Mouse (Mus musculus) neutrophil, adult 65 days (primary cell): Measurements from ENCODE around the gene Sympk. TPM values are rescaled to one million over a fixed set of nuclear protein-coding genes. Genes with fewer than 3 reads are reported as not detected.

Source experiments
- total RNA-seq: library from RNA; stranded (reverse); gene quantifications from 2 replicates; pipeline ENCODE4 v1.2.4, GENCODE M21; 2023

Sympk gene
- 48.2 and 50.0 TPM in 2 replicates for total RNA-seq

DNA sequence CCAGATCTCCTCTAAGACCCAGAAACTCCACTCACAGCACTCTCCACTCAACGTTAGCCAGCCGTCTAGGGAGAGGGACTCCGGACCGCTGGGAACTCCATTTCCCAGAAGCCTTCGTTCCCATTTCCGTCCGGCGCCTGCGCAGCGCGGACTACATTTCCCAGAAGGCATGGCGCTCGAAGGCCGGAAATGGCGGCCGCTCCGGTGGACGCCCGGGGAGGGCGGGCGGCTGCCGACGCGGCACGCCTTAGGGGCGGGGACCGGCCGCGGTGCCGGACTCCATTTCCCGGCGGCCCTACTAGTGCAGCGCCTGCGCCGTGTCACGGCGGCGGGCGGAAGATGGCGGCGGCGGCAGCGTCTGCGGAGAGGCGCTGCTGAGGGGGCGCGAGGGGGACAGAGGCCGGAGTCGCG, at the start of gene Sympk:
Gene Sympk, plus strand, starts transcription at position 282 of the 411 bp plus-strand sequence.

DNA sequence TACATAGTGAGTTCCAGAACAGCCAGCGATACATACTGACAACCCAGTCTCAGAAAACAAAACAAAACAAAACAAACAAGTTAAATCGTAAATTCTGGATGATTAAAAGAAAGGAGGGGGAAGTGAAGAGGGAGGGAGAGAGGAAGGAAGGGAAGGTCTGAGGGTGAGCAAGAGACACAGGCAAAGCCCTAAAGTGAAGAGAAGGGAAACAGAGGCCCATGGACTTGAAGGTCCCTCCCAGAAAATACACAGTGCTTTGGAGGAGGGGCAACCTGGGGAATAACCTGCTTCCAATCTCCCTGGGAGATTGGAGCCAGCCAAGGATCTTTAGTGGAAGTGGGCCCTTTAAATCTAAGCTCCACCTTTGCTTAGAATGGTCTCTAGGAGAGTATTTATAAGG, 37.1 kb upstream of the Sympk start, which contains the start of gene Nanos2:
Gene Nanos2, plus strand, starts transcription at position 301 of the 400 bp plus-strand sequence.

DNA sequence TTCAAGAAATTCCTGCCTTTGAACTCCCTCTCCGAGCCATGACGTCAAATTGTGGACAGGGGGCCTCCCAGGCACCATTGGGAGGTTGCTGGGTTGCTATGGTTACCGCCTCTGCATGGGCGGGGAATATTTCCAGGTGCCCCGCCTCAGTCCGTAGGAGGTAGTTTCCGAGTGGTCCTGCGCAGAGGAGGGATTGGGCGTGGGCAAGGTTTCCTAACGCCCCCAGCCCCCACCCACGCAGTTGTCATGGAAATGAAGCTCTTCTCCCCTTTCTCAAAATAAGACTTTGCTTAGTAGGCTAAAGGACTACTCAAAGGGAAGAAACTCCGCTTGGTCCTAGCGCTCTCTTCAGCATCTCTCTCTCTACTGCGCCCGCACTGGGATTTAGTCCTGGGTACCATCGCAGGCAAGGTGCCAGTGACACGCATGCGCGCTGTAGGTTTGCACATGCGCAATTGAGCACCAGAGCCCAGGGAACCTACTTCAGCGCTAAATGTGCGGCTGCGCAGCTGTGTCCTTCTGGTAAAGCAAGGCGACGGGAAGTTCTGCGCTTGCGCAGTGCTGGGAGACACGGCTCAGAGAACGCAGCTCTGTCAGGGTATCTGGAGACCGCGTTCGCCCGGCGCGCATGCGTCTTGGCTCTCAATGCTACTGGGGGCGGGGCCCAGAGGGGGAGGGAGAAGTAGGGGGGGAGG, 33.4 kb upstream of the Sympk start, which contains the start of gene Mypop:
Gene Mypop, plus strand, starts transcription at position 645 of the 695 bp plus-strand sequence.

DNA sequence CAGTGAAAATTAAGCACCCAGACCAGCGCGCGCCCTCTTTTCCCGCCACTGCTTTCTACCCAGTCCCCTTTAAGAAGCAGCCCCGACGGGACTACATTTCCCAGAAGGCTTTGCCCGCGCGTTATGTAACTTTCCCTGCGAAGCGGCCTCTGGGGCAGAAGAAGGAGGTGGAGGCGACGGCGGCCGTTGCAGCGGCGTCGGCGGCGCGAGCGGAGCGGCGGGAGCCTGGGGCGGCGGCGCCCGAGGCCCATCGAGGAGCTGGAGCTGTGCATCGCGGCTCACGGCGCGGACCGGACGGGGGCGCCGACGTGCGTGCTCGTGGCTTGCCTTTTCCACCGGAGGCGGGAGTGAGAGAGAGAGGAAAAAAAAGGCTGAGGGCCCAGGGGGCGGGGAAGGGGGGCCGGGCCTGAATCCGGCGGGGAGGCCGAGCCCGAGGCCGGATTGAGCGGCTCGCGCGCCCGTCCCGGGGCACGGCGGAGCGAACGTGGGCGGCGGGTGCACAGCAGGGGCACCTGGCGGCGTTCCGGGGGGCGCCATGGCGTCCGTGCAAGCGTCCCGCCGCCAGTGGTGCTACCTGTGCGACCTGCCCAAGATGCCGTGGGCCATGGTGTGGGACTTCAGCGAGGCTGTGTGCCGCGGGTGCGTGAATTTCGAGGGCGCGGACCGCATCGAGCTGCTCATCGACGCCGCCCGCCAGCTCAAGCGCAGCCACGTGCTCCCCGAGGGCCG, 20.1 kb upstream of the Sympk start, which contains the start of gene Irf2bp1:
Gene Irf2bp1, plus strand, starts transcription at position 143 of the 729 bp plus-strand sequence.

DNA sequence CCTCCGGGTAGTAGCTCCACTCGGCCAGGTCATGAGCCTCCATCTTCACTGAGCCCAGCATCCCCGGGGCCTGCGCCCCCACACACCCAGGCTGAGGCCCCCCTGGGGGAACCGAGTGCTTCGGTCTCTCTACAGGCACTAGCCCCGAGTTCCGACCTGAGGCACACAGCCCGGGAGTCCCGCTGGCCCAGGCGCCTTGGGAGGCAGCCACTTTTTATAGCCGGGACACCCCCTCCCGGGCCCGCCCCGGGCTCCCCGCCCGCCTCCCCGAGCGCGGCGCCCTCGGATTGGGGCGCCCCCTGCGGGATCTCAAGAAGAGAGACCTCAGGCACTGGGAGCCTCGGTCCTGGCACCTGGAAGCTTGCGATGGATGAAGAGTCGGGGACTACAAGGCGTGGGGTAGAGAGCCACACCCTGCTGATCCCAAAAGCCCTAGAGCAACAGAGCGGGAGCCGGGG, 791 bp upstream of the Sympk start, which contains the start of gene Foxa3:
Gene Foxa3, minus strand, starts transcription at position 182 of the 458 bp plus-strand sequence.

DNA sequence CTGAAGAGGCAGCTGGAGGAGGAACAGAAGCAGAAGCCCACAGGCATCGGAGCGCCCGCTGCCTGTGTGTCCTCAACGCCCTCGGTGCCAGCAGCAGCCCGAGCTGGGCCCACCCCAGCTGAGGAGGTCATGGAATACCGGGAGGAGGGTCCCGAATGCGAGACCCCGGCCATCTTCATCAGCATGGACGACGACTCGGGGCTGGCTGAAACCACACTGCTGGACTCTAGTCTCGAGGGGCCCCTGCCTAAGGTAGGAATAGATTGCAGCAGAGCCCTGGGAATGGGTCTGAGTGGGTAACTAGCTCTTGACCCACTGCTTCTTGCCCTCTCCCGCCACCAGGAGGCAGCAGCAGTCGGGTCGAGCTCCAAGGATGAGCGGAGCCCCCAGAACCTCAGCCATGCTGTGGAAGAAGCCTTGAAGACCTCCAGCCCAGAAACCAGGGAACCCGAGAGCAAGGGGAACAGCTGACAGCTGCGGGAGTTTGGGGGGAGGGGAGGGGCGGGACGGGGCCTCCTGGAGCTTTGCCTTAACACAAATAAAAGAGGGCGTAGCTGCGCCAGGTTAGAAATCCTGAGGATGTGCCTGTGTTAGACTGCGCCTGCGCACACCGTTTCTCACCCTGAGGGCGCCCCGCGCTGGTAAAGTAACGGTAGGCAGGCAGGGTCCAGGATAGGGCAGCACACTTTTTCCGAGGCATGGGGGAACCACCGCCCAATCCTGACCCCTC, 30.0 kb downstream of the Sympk start, which contains the start of gene Rsph6a:
Gene Rsph6a, plus strand, starts transcription at position 644 of the 730 bp plus-strand sequence.

DNA sequence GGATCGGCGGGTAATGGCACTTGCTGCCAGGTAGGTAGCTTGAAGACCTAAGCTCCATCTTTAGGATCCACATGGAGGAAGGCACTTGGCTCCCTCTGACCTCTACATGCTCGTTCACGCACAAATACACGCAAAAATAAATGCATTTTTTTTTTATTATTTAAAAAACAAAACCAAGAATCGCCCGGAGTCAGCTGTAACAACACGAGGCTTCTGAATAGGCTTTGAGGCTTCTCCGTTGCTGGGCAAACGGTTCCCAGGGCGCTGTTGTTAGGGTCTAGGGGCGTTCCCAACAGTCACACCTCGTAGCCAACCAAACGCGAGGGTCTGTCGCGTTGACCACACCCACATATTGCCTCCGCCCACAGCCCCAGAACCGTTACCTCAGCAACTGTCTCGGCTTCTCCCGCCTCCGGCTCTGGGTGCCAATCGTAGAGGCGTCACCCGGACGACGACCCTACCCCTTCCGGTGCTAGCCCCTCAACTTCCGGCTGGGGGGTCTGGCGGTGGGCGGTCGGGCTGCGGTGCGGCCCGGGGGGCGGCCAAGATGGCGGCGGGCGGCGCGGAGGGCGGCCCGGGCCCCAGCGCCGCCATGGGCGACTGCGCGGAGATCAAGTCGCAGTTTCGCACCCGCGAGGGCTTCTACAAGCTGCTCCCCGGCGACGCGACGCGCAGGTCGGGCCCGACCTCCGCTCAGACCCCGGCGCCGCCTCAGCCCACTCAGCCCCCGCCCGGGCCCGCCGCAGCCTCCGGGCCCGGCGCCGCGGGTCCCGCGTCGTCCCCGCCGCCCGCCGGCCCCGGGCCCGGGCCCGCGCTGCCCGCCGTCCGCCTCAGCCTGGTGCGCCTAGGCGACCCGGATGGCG, 51.8 kb downstream of the Sympk start, which contains the start of gene Dmwd:
Gene Dmwd, plus strand, starts transcription at position 505 of the 863 bp plus-strand sequence.

DNA sequence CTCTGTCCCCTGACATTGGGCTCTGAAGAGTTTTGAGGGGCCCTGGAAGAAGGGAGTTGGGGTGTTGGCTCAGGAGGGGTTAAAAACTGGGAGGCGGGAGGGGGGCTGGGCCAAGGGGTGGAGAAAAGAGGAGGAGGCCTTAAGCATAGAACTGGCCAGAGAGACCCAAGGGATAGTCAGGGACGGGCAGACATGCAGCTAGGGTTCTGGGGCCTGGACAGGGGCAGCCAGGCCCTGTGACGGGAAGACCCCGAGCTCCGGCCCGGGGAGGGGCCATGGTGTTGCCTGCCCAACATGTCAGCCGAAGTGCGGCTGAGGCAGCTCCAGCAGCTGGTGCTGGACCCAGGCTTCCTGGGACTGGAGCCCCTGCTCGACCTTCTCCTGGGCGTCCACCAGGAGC, 59.5 kb downstream of the Sympk start, which contains the start of gene Dmpk:
Gene Dmpk, plus strand, starts transcription at position 149 of the 400 bp plus-strand sequence.

DNA sequence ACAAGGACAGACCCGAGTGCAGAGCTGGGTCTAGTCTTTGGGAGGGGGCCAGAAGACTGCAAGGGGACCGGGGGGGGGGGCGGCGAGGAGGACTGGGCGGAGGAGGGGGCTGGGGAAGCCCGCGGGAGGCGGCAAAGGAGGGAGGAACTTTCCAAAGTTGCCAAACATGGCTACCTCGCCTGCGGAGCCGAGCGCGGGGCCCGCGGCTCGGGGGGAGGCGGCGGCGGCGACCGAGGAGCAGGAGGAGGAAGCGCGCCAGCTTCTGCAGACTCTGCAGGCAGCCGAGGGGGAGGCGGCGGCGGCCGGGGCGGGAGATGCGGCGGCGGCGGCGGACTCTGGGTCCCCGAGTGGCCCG, 70.3 kb downstream of the Sympk start, which contains the start of gene Six5:
Gene Six5, plus strand, starts transcription at position 124 of the 355 bp plus-strand sequence.

Other genes starting within 250 kb of the Sympk start
- not detected in 2 replicates for gene Psg19, start 225.9 kb upstream of the Sympk start, total RNA-seq
- gene Psg17, start 202.8 kb upstream of the Sympk start, total RNA-seq = not detected in 2 replicates
- not detected in 2 replicates for gene Mill2, start 184.4 kb upstream of the Sympk start, total RNA-seq
- 2,075 and 2,383 TPM in 2 replicates for gene Pglyrp1, start 153.0 kb upstream of the Sympk start, total RNA-seq
- 11.2 and 12.3 TPM in 2 replicates for gene Ccdc61, start 114.0 kb upstream of the Sympk start, total RNA-seq
- not detected in 2 replicates for gene Nova2, start 98.5 kb upstream of the Sympk start, total RNA-seq
- not detected in 2 replicates for gene Nanos2, start 37.0 kb upstream of the Sympk start, total RNA-seq
- 0.48 TPM in 1 of 2 replicates, not detected in the other for gene Mypop, start 33.1 kb upstream of the Sympk start, total RNA-seq
- gene Irf2bp1, start 20.3 kb upstream of the Sympk start, total RNA-seq = 11.7 and 14.2 TPM in 2 replicates
- not detected in 2 replicates for gene Foxa3, start 839 bp upstream of the Sympk start, total RNA-seq
- not detected in 2 replicates for gene Rsph6a, start 30.3 kb downstream of the Sympk start, total RNA-seq
- 17.9 and 18.4 TPM in 2 replicates for gene Dmwd, start 51.9 kb downstream of the Sympk start, total RNA-seq
- 3.2 and 5.1 TPM in 2 replicates for gene Dmpk, start 59.5 kb downstream of the Sympk start, total RNA-seq
- gene Six5, start 70.2 kb downstream of the Sympk start, total RNA-seq = not detected in 2 replicates
- not detected in 2 replicates for gene Gm4969, start 94.0 kb downstream of the Sympk start, total RNA-seq
- 10.8 and 13.2 TPM in 2 replicates for gene Fbxo46, start 95.5 kb downstream of the Sympk start, total RNA-seq
- 9.2 and 15.5 TPM in 2 replicates for gene Qpctl, start 124.9 kb downstream of the Sympk start, total RNA-seq
- 23.1 and 30.1 TPM in 2 replicates for gene Snrpd2, start 125.3 kb downstream of the Sympk start, total RNA-seq
- not detected in 2 replicates for gene Gipr, start 141.8 kb downstream of the Sympk start, total RNA-seq
- 66.7 and 67.7 TPM in 2 replicates for gene Eml2, start 152.0 kb downstream of the Sympk start, total RNA-seq
- gene Gpr4, start 188.2 kb downstream of the Sympk start, total RNA-seq = 0.14 and 0.25 TPM in 2 replicates
- gene Opa3, start 204.0 kb downstream of the Sympk start, total RNA-seq = 23.2 and 33.0 TPM in 2 replicates
- gene Vasp, start 247.4 kb downstream of the Sympk start, total RNA-seq = 743 and 770 TPM in 2 replicates